Mouse (Mus musculus) erythroid progenitor cell, adult 5-6 weeks (primary cell): ENCODE measurements around the gene Ndufs2. TPM values are rescaled to one million over a fixed set of nuclear protein-coding genes. Genes with fewer than 3 reads are reported as not detected.

Source experiments
- total RNA-seq, 2 experiments: library from RNA; stranded (forward) in 1 of 2; stranded (reverse) in 1 of 2; fragments of 150-400 nt in 1 of 2; fragments of 186-747, 209-891 nt in 1 of 2; gene quantifications; 2 replicates each; pipeline versions ENCODE4 v1.2.3 to v1.2.4; 2015 to 2017; ENCODE audit warnings: low replicate concordance in 2 of 2

The Ndufs2 gene
- total RNA-seq, 2 experiments from 2014 or later: 40.8 to 106 TPM

Other genes with a start within 250 kb of the Ndufs2 start
- 12.2 and 20.2 TPM in 2 replicates for gene Fcgr4, start 232.5 kb downstream of the Ndufs2 start, total RNA-seq (2015; ENCODE audit: low replicate concordance)
- gene Fcgr4, start 232.5 kb downstream of the Ndufs2 start, total RNA-seq (2017; ENCODE audit: low replicate concordance): 7.3 and 7.6 TPM in 2 replicates
- gene Fcgr3, start 186.5 kb downstream of the Ndufs2 start, total RNA-seq (2015; ENCODE audit: low replicate concordance): 78.6 and 80.1 TPM in 2 replicates
- 29.8 and 53.5 TPM in 2 replicates for gene Fcgr3, start 186.5 kb downstream of the Ndufs2 start, total RNA-seq (2017; ENCODE audit: low replicate concordance)
- 19.8 TPM in 1 of 2 replicates, not detected in the other for gene Cfap126, start 137.5 kb downstream of the Ndufs2 start, total RNA-seq (2015; ENCODE audit: low replicate concordance)
- gene Cfap126, start 137.5 kb downstream of the Ndufs2 start, total RNA-seq (2017; ENCODE audit: low replicate concordance): not detected in 2 replicates
- gene Sdhc, start 100.8 kb downstream of the Ndufs2 start, total RNA-seq (2015; ENCODE audit: low replicate concordance): 50.8 and 70.4 TPM in 2 replicates
- gene Sdhc, start 100.8 kb downstream of the Ndufs2 start, total RNA-seq (2017; ENCODE audit: low replicate concordance): 4.7 and 14.6 TPM in 2 replicates
- gene Mpz, start 100.7 kb downstream of the Ndufs2 start, total RNA-seq (2015; ENCODE audit: low replicate concordance): not detected in 2 replicates
- not detected in 2 replicates for gene Mpz, start 100.7 kb downstream of the Ndufs2 start, total RNA-seq (2017; ENCODE audit: low replicate concordance)
- gene Pcp4l1, start 55.1 kb downstream of the Ndufs2 start, total RNA-seq (2015; ENCODE audit: low replicate concordance): 1.7 and 3.6 TPM in 2 replicates
- not detected in 2 replicates for gene Pcp4l1, start 55.1 kb downstream of the Ndufs2 start, total RNA-seq (2017; ENCODE audit: low replicate concordance)
- gene Nr1i3, start 37.4 kb downstream of the Ndufs2 start, total RNA-seq (2015; ENCODE audit: low replicate concordance): not detected in 2 replicates
- gene Nr1i3, start 37.4 kb downstream of the Ndufs2 start, total RNA-seq (2017; ENCODE audit: low replicate concordance): 0.39 TPM in 1 of 2 replicates, not detected in the other
- gene Tomm40l, start 28.9 kb downstream of the Ndufs2 start, total RNA-seq (2015; ENCODE audit: low replicate concordance): 1.1 and 4.2 TPM in 2 replicates
- gene Tomm40l, start 28.9 kb downstream of the Ndufs2 start, total RNA-seq (2017; ENCODE audit: low replicate concordance): 4.0 and 4.1 TPM in 2 replicates
- gene Apoa2, start 26.3 kb downstream of the Ndufs2 start, total RNA-seq (2015; ENCODE audit: low replicate concordance): 16.8 TPM in 1 of 2 replicates, not detected in the other
- gene Apoa2, start 26.3 kb downstream of the Ndufs2 start, total RNA-seq (2017; ENCODE audit: low replicate concordance): not detected in 2 replicates
- 214 and 248 TPM in 2 replicates for gene Fcer1g, start 17.0 kb downstream of the Ndufs2 start, total RNA-seq (2015; ENCODE audit: low replicate concordance)
- gene Fcer1g, start 17.0 kb downstream of the Ndufs2 start, total RNA-seq (2017; ENCODE audit: low replicate concordance): 39.7 and 114 TPM in 2 replicates
- 0.42 TPM in 1 of 2 replicates, not detected in the other for gene Adamts4, start 967 bp downstream of the Ndufs2 start, total RNA-seq (2015; ENCODE audit: low replicate concordance)
- gene Adamts4, start 967 bp downstream of the Ndufs2 start, total RNA-seq (2017; ENCODE audit: low replicate concordance): not detected in 2 replicates
- 19.7 and 20.5 TPM in 2 replicates for gene B4galt3, start 18.9 kb upstream of the Ndufs2 start, total RNA-seq (2015; ENCODE audit: low replicate concordance)
- gene B4galt3, start 18.9 kb upstream of the Ndufs2 start, total RNA-seq (2017; ENCODE audit: low replicate concordance): 26.8 and 40.8 TPM in 2 replicates
- 739 and 765 TPM in 2 replicates for gene Ppox, start 29.8 kb upstream of the Ndufs2 start, total RNA-seq (2015; ENCODE audit: low replicate concordance)
- gene Ppox, start 29.8 kb upstream of the Ndufs2 start, total RNA-seq (2017; ENCODE audit: low replicate concordance): 644 and 799 TPM in 2 replicates
- gene Usp21, start 36.6 kb upstream of the Ndufs2 start, total RNA-seq (2015; ENCODE audit: low replicate concordance): 39.0 and 64.9 TPM in 2 replicates
- 18.5 and 33.2 TPM in 2 replicates for gene Usp21, start 36.6 kb upstream of the Ndufs2 start, total RNA-seq (2017; ENCODE audit: low replicate concordance)
- gene Ufc1, start 43.6 kb upstream of the Ndufs2 start, total RNA-seq (2015; ENCODE audit: low replicate concordance): 26.8 and 39.3 TPM in 2 replicates
- 1.7 and 14.2 TPM in 2 replicates for gene Ufc1, start 43.6 kb upstream of the Ndufs2 start, total RNA-seq (2017; ENCODE audit: low replicate concordance)
- gene Dedd, start 77.8 kb upstream of the Ndufs2 start, total RNA-seq (2015; ENCODE audit: low replicate concordance): 13.4 and 28.8 TPM in 2 replicates
- 3.3 and 6.5 TPM in 2 replicates for gene Dedd, start 77.8 kb upstream of the Ndufs2 start, total RNA-seq (2017; ENCODE audit: low replicate concordance)
- gene Nit1, start 94.3 kb upstream of the Ndufs2 start, total RNA-seq (2015; ENCODE audit: low replicate concordance): 6.7 and 10.8 TPM in 2 replicates
- gene Nit1, start 94.3 kb upstream of the Ndufs2 start, total RNA-seq (2017; ENCODE audit: low replicate concordance): 11.6 and 24.5 TPM in 2 replicates
- 10.1 and 22.0 TPM in 2 replicates for gene Pfdn2, start 94.3 kb upstream of the Ndufs2 start, total RNA-seq (2015; ENCODE audit: low replicate concordance)
- gene Pfdn2, start 94.3 kb upstream of the Ndufs2 start, total RNA-seq (2017; ENCODE audit: low replicate concordance): 9.0 and 10.1 TPM in 2 replicates
- not detected in 2 replicates for gene Klhdc9, start 109.4 kb upstream of the Ndufs2 start, total RNA-seq (2015; ENCODE audit: low replicate concordance)
- 3.3 TPM in 1 of 2 replicates, not detected in the other for gene Klhdc9, start 109.4 kb upstream of the Ndufs2 start, total RNA-seq (2017; ENCODE audit: low replicate concordance)
- gene Nectin4, start 118.7 kb upstream of the Ndufs2 start, total RNA-seq (2015; ENCODE audit: low replicate concordance): not detected in 2 replicates
- gene Nectin4, start 118.7 kb upstream of the Ndufs2 start, total RNA-seq (2017; ENCODE audit: low replicate concordance): 0.51 and 0.53 TPM in 2 replicates
- 11.7 and 15.9 TPM in 2 replicates for gene Arhgap30, start 137.6 kb upstream of the Ndufs2 start, total RNA-seq (2015; ENCODE audit: low replicate concordance)
- 16.7 and 22.9 TPM in 2 replicates for gene Arhgap30, start 137.6 kb upstream of the Ndufs2 start, total RNA-seq (2017; ENCODE audit: low replicate concordance)
- gene Usf1, start 159.9 kb upstream of the Ndufs2 start, total RNA-seq (2015; ENCODE audit: low replicate concordance): 1.7 and 4.3 TPM in 2 replicates
- 5.0 and 9.1 TPM in 2 replicates for gene Usf1, start 159.9 kb upstream of the Ndufs2 start, total RNA-seq (2017; ENCODE audit: low replicate concordance)
- not detected in 2 replicates for gene Tstd1, start 167.5 kb upstream of the Ndufs2 start, total RNA-seq (2015; ENCODE audit: low replicate concordance)
- 0.90 TPM in 1 of 2 replicates, not detected in the other for gene Tstd1, start 167.5 kb upstream of the Ndufs2 start, total RNA-seq (2017; ENCODE audit: low replicate concordance)
- not detected in 2 replicates for gene F11r, start 186.1 kb upstream of the Ndufs2 start, total RNA-seq (2015; ENCODE audit: low replicate concordance)
- gene F11r, start 186.1 kb upstream of the Ndufs2 start, total RNA-seq (2017; ENCODE audit: low replicate concordance): not detected in 2 replicates